Mouse (Mus musculus): Measurements from ENCODE around the gene Senp2.

The Senp2 gene

GRCm38 (mm10) chr16:22022122-22022521 lies 12.8 kb downstream of the Senp2 start:
- no peak for DNase-seq (ENCODE audit: low spot score in 2 of 2)

- no peak for DNase-seq (ENCODE audit: low spot score in 2 of 2)
Measured at GRCm38 (mm10) chr16:22027474-22027873, 18.2 kb downstream of the Senp2 start.

GRCm38 (mm10) chr16:22038554-22038953 lies 29.3 kb downstream of the Senp2 start:
- DNase-seq (ENCODE audit: low spot score in 2 of 2): no peak

- DNase-seq (ENCODE audit: low spot score in 2 of 2): no peak
Measured at GRCm38 (mm10) chr16:22039978-22040377, 30.7 kb downstream of the Senp2 start.

- DNase-seq (ENCODE audit: low spot score in 2 of 2): no peak
Measured at GRCm38 (mm10) chr16:22043830-22044229, 34.5 kb downstream of the Senp2 start.

GRCm38 (mm10) chr16:22045930-22046329 lies 36.6 kb downstream of the Senp2 start:
- DNase-seq (ENCODE audit: low spot score in 2 of 2): no peak

- DNase-seq (ENCODE audit: low spot score in 2 of 2): no peak
Measured at GRCm38 (mm10) chr16:22046739-22047366, 37.6 kb downstream of the Senp2 start.

GRCm38 (mm10) chr16:22053411-22053810 lies 44.1 kb downstream of the Senp2 start:
- no peak for DNase-seq (ENCODE audit: low spot score in 2 of 2)

- no peak for DNase-seq (ENCODE audit: low spot score in 2 of 2)
Measured at GRCm38 (mm10) chr16:22057498-22057897, 48.2 kb downstream of the Senp2 start.

- no peak for DNase-seq (ENCODE audit: low spot score in 2 of 2)
Measured at GRCm38 (mm10) chr16:22058871-22059270, 49.6 kb downstream of the Senp2 start.

GRCm38 (mm10) chr16:22060416-22060815 lies 51.1 kb downstream of the Senp2 start:
- no peak for DNase-seq (ENCODE audit: low spot score in 2 of 2)

- no peak for DNase-seq (ENCODE audit: low spot score in 2 of 2)
Measured at GRCm38 (mm10) chr16:22061555-22062160, 52.4 kb downstream of the Senp2 start.

- no peak for DNase-seq (ENCODE audit: low spot score in 2 of 2)
Measured at GRCm38 (mm10) chr16:22062284-22062683, 53.0 kb downstream of the Senp2 start.

GRCm38 (mm10) chr16:22065536-22065935 lies 56.3 kb downstream of the Senp2 start:
- no peak for DNase-seq (ENCODE audit: low spot score in 2 of 2)

GRCm38 (mm10) chr16:22067406-22067805 lies 58.1 kb downstream of the Senp2 start:
- DNase-seq (ENCODE audit: low spot score in 2 of 2): no peak

GRCm38 (mm10) chr16:22071361-22071760 lies 62.1 kb downstream of the Senp2 start:
- no peak for DNase-seq (ENCODE audit: low spot score in 2 of 2)

GRCm38 (mm10) chr16:22075067-22075466 lies 65.8 kb downstream of the Senp2 start:
- DNase-seq (ENCODE audit: low spot score in 2 of 2): no peak

- no peak for DNase-seq (ENCODE audit: low spot score in 2 of 2)
Measured at GRCm38 (mm10) chr16:22075829-22076619, 66.7 kb downstream of the Senp2 start.

GRCm38 (mm10) chr16:22076620-22076941 lies 67.3 kb downstream of the Senp2 start:
- no peak for DNase-seq (ENCODE audit: low spot score in 2 of 2)

- DNase-seq (ENCODE audit: low spot score in 2 of 2): no peak
Measured at GRCm38 (mm10) chr16:22080125-22080710, 70.9 kb downstream of the Senp2 start.

GRCm38 (mm10) chr16:22085411-22085810 lies 76.1 kb downstream of the Senp2 start:
- DNase-seq (ENCODE audit: low spot score in 2 of 2): no peak

- no peak for DNase-seq (ENCODE audit: low spot score in 2 of 2)
Measured at GRCm38 (mm10) chr16:22091255-22091783, 82.0 kb downstream of the Senp2 start.

All from frontal cortex, postnatal 36 days (tissue).